Mouse (Mus musculus) ES-E14 (cell line): ENCODE data around the gene Cmbl. TPM values are rescaled to one million over a fixed set of nuclear protein-coding genes. Genes with fewer than 3 reads are reported as not detected.

Experiments
- DNase-seq: peaks from one replicate; pipeline ENCODE4 v3.0.0-alpha.2; 2013; ENCODE audit warnings: low read depth, low spot score
- H3K27ac ChIP-seq: 2 replicates; pipeline ENCODE4 v1.5.1; 2012; ENCODE audit warnings: low read depth, mild to moderate bottlenecking, low read length, moderate library complexity, mixed read lengths; ENCODE audit not compliant: poor library complexity, insufficient read depth, severe bottlenecking
- H3K36me3 ChIP-seq: 2 replicates; pipeline ENCODE4 v1.6.1; 2012; ENCODE audit warnings: mild to moderate bottlenecking, low read length, moderate library complexity, mixed read lengths; ENCODE audit not compliant: control insufficient read depth, poor library complexity, insufficient read depth, severe bottlenecking
- H3K4me1 ChIP-seq, 2 experiments: fragments of 150-350 bp in 1 of 2; sonication (generic) in 1 of 2; 2 replicates each; pipeline ENCODE4 v1.6.1; 2012; ENCODE audit warnings: low read length in 2 of 2, mild to moderate bottlenecking in 1 of 2, mixed read lengths in 1 of 2; ENCODE audit not compliant: control insufficient read depth in 2 of 2, insufficient read depth in 2 of 2, poor library complexity in 1 of 2
- H3K4me3 ChIP-seq, 2 experiments: fragments of 150-350 bp in 1 of 2; sonication (generic) in 1 of 2; 2 replicates each; pipeline ENCODE4 v1.5.1; 2012; ENCODE audit warnings: low read length in 2 of 2, low read depth in 1 of 2, mild to moderate bottlenecking in 1 of 2, mixed read lengths in 1 of 2; ENCODE audit not compliant: insufficient read depth in 1 of 2, poor library complexity in 1 of 2, severe bottlenecking in 1 of 2
- H3K9ac ChIP-seq: 2 replicates; pipeline ENCODE4 v1.6.1; 2012; ENCODE audit warnings: low read depth, mild to moderate bottlenecking, low read length, mixed read lengths; ENCODE audit not compliant: poor library complexity, insufficient read depth, severe bottlenecking
- H3K9me3 ChIP-seq: fragments of 150-350 bp; sonication (generic); 2 replicates; pipeline ENCODE4 v1.6.1; 2012; ENCODE audit warnings: low read depth, mild to moderate bottlenecking, low read length; ENCODE audit not compliant: control insufficient read depth, insufficient read depth
- CHD2 ChIP-seq: IDR thresholded peaks from 2 replicates; pipeline ENCODE4 v1.6.1; 2014; ENCODE audit warnings: mild to moderate bottlenecking, low read depth, low read length, inconsistent platforms
- HCFC1 ChIP-seq: IDR thresholded peaks from 2 replicates; pipeline ENCODE4 v1.6.1; 2012; ENCODE audit warnings: low read length, inconsistent platforms, borderline replicate concordance; ENCODE audit not compliant: insufficient read depth
- MAFK ChIP-seq: IDR thresholded peaks from 2 replicates; pipeline ENCODE4 v1.6.1; 2014; ENCODE audit warnings: mild to moderate bottlenecking, low read depth, low read length, inconsistent platforms; ENCODE audit not compliant: insufficient read depth
- ZC3H11A ChIP-seq: IDR thresholded peaks from 2 replicates; pipeline ENCODE4 v1.6.1; 2012; ENCODE audit warnings: low read depth, mild to moderate bottlenecking, inconsistent platforms, low read length, borderline replicate concordance
- ZNF384 ChIP-seq: IDR thresholded peaks from 2 replicates; pipeline ENCODE4 v1.6.1; 2012; ENCODE audit warnings: low read depth, low read length, inconsistent platforms
- in situ Hi-C, 2 experiments: fragments of 600-800 bp; cut with MboI; formaldehyde crosslinking; loops; one replicate each; pipeline ENCODE4 v1.15.1; 2025; ENCODE audit warnings: low sequenced_read_pairs in 2 of 2, inconsistent platforms in 1 of 2; ENCODE audit not compliant: unreplicated experiment in 2 of 2
- total RNA-seq: library from RNA; depleted of rRNA; stranded (reverse); fragments of 300-350 nt; gene quantifications from 2 replicates; pipeline ENCODE4 v1.2.3, GENCODE M21; 2012

The Cmbl gene
- total RNA-seq, 1 experiment: 0.76 TPM

DNA sequence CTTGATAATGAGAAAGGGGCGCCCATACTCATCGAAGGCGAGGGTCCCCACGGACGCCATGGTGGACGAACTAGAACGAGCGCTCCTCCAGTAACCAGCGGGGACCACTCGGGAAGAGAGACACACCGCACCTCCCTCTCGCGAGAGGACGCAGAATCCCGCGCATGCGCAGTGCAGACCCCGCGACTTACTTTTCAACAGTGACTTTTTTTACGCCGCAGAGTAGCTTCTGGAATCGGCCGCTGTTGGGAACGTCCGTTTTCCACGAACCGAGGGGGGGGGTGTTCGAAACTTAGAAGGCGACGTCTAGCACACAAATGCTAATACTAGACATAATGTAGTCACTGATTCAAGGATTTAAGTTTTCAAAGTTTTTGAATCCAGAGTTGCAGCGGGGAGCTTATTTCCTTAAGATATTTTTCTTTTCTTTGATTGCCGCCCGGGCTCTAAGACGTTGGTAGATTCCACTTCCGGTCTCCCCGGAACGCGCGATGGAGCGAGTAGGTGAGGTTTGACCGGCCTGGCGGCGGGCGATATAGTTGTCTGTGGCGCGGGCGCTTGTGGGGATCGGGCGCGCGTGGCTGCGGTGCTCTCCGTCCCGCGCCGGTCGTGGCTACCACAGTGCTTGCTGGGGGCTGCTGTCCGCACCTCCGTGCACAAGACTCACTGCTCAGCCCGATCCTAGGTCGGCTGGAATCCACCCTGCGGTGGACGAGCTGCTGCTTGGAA lies 36.6 kb downstream of the Cmbl start, which contains the start of the genes Cct5 and Fam173b:
TSS of gene Cct5 (minus strand) at position 159 of the 729 bp plus-strand sequence.
TSS of gene Fam173b (plus strand) at position 207 of the 729 bp plus-strand sequence.
- in situ Hi-C loops: no loop called here
- Histone ChIP-seq H3K36me3 (peaks cover 5% of the 10 kb centered on the region), H3K4me1 (peaks cover 3 to 6% of the 10 kb centered on the region in 2 experiments; a peak in 1 of 4 replicates), H3K9ac (peak within 1 kb of the TSS; percentile 100), H3K4me3 (peak within 1 kb of the TSS; percentile 69 to 100), H3K27ac (peak within 1 kb of the TSS; percentile 82), H3K9me3 (no peaks in the 10 kb centered on the region)
- TF ChIP-seq HCFC1 (peak; percentile 60; the same call in 1 of the 2 replicates), MAFK (no peak), ZNF384 (no peak), CHD2 (peak; percentile 99)
- peak; percentile 98 for DNase-seq

DNA sequence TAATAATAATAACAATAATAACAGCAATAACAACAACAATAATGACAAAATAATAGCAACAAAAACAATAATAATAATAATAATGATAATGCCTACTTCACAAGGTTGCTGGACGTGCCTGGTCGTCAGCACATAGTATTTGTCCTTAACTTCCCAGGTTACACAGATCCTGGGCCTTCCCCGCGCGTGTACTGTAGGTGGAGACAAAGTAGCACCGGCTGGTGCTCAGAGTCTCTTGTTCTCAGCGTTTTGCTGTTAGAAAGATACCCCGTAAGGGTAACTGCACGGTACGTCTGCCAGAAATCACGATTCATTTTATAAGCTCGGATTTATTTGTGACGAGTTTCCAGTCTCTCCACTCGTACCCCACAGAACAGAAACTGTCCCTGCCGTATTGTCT lies 37.2 kb downstream of the Cmbl start:
- DNase-seq: no peak
- Histone ChIP-seq H3K9ac (peak overlapping the region; percentile 94), H3K36me3 (peaks cover under 1% of the 10 kb centered on the region), H3K4me1 (peaks cover 3 to 6% of the 10 kb centered on the region in 2 experiments; a peak in 1 of 4 replicates), H3K9me3 (no peaks in the 10 kb centered on the region), H3K4me3 (peak overlapping the region; percentile 60 to 100), H3K27ac (no peak overlapping the region)
- TF ChIP-seq HCFC1 (no peak), ZNF384 (no peak), CHD2 (no peak), ZC3H11A (no peak), MAFK (no peak)
- in situ Hi-C loops: no loop called here

DNA sequence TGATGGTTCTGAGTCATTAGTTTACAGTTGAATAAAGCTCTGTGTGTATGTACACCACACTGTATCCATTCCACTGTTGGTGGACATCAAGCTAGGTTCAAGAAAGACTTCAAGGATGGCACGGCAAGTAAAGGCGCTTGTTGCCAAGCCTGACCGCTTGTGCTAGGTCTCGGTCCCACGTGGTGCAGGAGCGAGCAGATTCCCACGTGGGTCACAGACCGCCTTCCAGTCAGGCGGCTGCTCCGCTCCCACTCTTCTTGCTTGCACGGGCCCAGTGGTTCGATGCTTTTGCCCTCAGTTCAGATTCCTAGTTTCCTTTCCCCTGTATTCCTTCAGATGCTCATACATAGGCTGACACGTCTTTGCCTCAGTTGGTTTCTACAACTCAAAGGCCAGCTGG lies 37.9 kb downstream of the Cmbl start:
- Histone ChIP-seq H3K4me1 (peaks cover 3 to 6% of the 10 kb centered on the region in 2 experiments; a peak in 1 of 4 replicates), H3K36me3 (no peaks in the 10 kb centered on the region; the same call in 1 of the 2 replicates), H3K9me3 (no peaks in the 10 kb centered on the region), H3K27ac (no peak overlapping the region), H3K9ac (peak overlapping the region; percentile 30), H3K4me3 (peak overlapping the region in 1 of 2 experiments; percentile 60; a peak in 1 of 4 replicates)
- no peak for DNase-seq
- TF ChIP-seq ZC3H11A: no peak
- TF ChIP-seq MAFK: no peak
- TF ChIP-seq HCFC1: no peak
- no peak for TF ChIP-seq ZNF384
- TF ChIP-seq CHD2: no peak
- in situ Hi-C loops: no loop called here

DNA sequence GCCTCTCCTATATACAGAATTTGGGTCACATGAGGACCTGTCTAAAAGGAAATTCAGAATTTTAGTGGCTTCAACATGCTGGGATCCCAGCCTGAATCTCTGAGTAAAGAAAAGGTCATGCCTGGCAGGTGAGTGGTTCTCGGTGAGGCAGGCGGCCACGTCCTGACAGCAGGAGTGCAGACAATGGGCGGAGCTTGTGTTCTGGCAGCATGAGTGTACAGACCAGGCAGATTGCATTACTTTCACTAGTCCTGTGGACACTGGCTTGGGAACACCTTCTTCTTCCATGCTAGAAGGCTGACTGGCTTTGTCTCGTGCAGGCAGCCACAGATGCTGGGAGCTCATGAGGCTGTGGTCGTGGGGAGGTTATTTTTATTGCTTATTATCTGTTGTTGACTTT lies 41.6 kb downstream of the Cmbl start:
- no peak for DNase-seq
- Histone ChIP-seq H3K27ac (no peak overlapping the region), H3K9ac (no peak overlapping the region), H3K4me3 (no peak overlapping the region), H3K4me1 (peaks cover 0 to 3% of the 10 kb centered on the region in 2 experiments; a peak in 1 of 4 replicates), H3K36me3 (no peaks in the 10 kb centered on the region), H3K9me3 (no peaks in the 10 kb centered on the region)
- in situ Hi-C loops: no loop called here
- TF ChIP-seq CHD2 (no peak), ZNF384 (no peak), ZC3H11A (no peak)
